Mouse (Mus musculus): ENCODE results near the gene Bax. TPM values are rescaled to one million over a fixed set of nuclear protein-coding genes. Genes with fewer than 3 reads are reported as not detected.

Bax gene
- polyA plus RNA-seq, 1 experiment from 2014 or later: 128 TPM

Other genes with a start within 250 kb of the Bax start
- gene Cd37, start 227.8 kb downstream of the Bax start, polyA plus RNA-seq (2014; fragmentation: Nextera tagmentation; extraction: Ambion mirVana): 1.1 and 2.5 TPM in 2 replicates
- gene Slc6a16, start 225.8 kb downstream of the Bax start, polyA plus RNA-seq (2014; fragmentation: Nextera tagmentation; extraction: Ambion mirVana): 0.14 and 0.32 TPM in 2 replicates
- not detected in 2 replicates for gene Slc6a21, start 189.4 kb downstream of the Bax start, polyA plus RNA-seq (2014; fragmentation: Nextera tagmentation; extraction: Ambion mirVana)
- 5.2 and 6.9 TPM in 2 replicates for gene Trpm4, start 133.1 kb downstream of the Bax start, polyA plus RNA-seq (2014; fragmentation: Nextera tagmentation; extraction: Ambion mirVana)
- 0.68 and 0.77 TPM in 2 replicates for gene Hrc, start 131.6 kb downstream of the Bax start, polyA plus RNA-seq (2014; fragmentation: Nextera tagmentation; extraction: Ambion mirVana)
- gene Ppfia3, start 99.9 kb downstream of the Bax start, polyA plus RNA-seq (2014; fragmentation: Nextera tagmentation; extraction: Ambion mirVana): 8.2 and 9.5 TPM in 2 replicates
- 0.92 and 1.7 TPM in 2 replicates for gene Lin7b, start 96.3 kb downstream of the Bax start, polyA plus RNA-seq (2014; fragmentation: Nextera tagmentation; extraction: Ambion mirVana)
- 76.5 and 114 TPM in 2 replicates for gene Snrnp70, start 71.2 kb downstream of the Bax start, polyA plus RNA-seq (2014; fragmentation: Nextera tagmentation; extraction: Ambion mirVana)
- 0.11 TPM in 1 of 2 replicates, not detected in the other for gene Kcna7, start 61.2 kb downstream of the Bax start, polyA plus RNA-seq (2014; fragmentation: Nextera tagmentation; extraction: Ambion mirVana)
- 0.99 and 1.2 TPM in 2 replicates for gene Ntf5, start 53.2 kb downstream of the Bax start, polyA plus RNA-seq (2014; fragmentation: Nextera tagmentation; extraction: Ambion mirVana)
- gene Lhb, start 46.1 kb downstream of the Bax start, polyA plus RNA-seq (2014; fragmentation: Nextera tagmentation; extraction: Ambion mirVana): 0.47 TPM in 1 of 2 replicates, not detected in the other
- gene Gys1, start 32.1 kb downstream of the Bax start, polyA plus RNA-seq (2014; fragmentation: Nextera tagmentation; extraction: Ambion mirVana): 29.2 and 30.6 TPM in 2 replicates
- gene Ruvbl2, start 28.8 kb downstream of the Bax start, polyA plus RNA-seq (2014; fragmentation: Nextera tagmentation; extraction: Ambion mirVana): 168 and 178 TPM in 2 replicates
- 5,748 and 5,943 TPM in 2 replicates for gene Ftl1, start 7.0 kb downstream of the Bax start, polyA plus RNA-seq (2014; fragmentation: Nextera tagmentation; extraction: Ambion mirVana)
- gene Tulp2, start 15.0 kb upstream of the Bax start, polyA plus RNA-seq (2014; fragmentation: Nextera tagmentation; extraction: Ambion mirVana): 0.40 and 0.54 TPM in 2 replicates
- not detected in 2 replicates for gene Gm45808, start 19.9 kb upstream of the Bax start, polyA plus RNA-seq (2014; fragmentation: Nextera tagmentation; extraction: Ambion mirVana)
- 2.9 and 4.1 TPM in 2 replicates for gene Dhdh, start 21.9 kb upstream of the Bax start, polyA plus RNA-seq (2014; fragmentation: Nextera tagmentation; extraction: Ambion mirVana)
- gene Nucb1, start 43.5 kb upstream of the Bax start, polyA plus RNA-seq (2014; fragmentation: Nextera tagmentation; extraction: Ambion mirVana): 88.6 and 92.7 TPM in 2 replicates
- gene Ppp1r15a, start 59.4 kb upstream of the Bax start, polyA plus RNA-seq (2014; fragmentation: Nextera tagmentation; extraction: Ambion mirVana): 15.1 and 15.7 TPM in 2 replicates
- gene Plekha4, start 59.4 kb upstream of the Bax start, polyA plus RNA-seq (2014; fragmentation: Nextera tagmentation; extraction: Ambion mirVana): 2.1 and 2.3 TPM in 2 replicates
- 0.45 and 0.46 TPM in 2 replicates for gene Hsd17b14, start 88.0 kb upstream of the Bax start, polyA plus RNA-seq (2014; fragmentation: Nextera tagmentation; extraction: Ambion mirVana)
- gene Bcat2, start 103.3 kb upstream of the Bax start, polyA plus RNA-seq (2014; fragmentation: Nextera tagmentation; extraction: Ambion mirVana): 26.6 and 31.4 TPM in 2 replicates
- gene Fgf21, start 148.6 kb upstream of the Bax start, polyA plus RNA-seq (2014; fragmentation: Nextera tagmentation; extraction: Ambion mirVana): not detected in 2 replicates
- not detected in 2 replicates for gene Fut1, start 150.4 kb upstream of the Bax start, polyA plus RNA-seq (2014; fragmentation: Nextera tagmentation; extraction: Ambion mirVana)
- gene Izumo1, start 154.9 kb upstream of the Bax start, polyA plus RNA-seq (2014; fragmentation: Nextera tagmentation; extraction: Ambion mirVana): 0.12 and 0.18 TPM in 2 replicates
- 4.9 and 5.1 TPM in 2 replicates for gene Rasip1, start 160.6 kb upstream of the Bax start, polyA plus RNA-seq (2014; fragmentation: Nextera tagmentation; extraction: Ambion mirVana)
- gene Mamstr, start 173.1 kb upstream of the Bax start, polyA plus RNA-seq (2014; fragmentation: Nextera tagmentation; extraction: Ambion mirVana): 1.7 and 2.1 TPM in 2 replicates
- gene Fut2, start 199.5 kb upstream of the Bax start, polyA plus RNA-seq (2014; fragmentation: Nextera tagmentation; extraction: Ambion mirVana): 0.06 and 0.27 TPM in 2 replicates
- gene Ntn5, start 217.1 kb upstream of the Bax start, polyA plus RNA-seq (2014; fragmentation: Nextera tagmentation; extraction: Ambion mirVana): 0.21 and 0.22 TPM in 2 replicates
- gene Sec1, start 227.5 kb upstream of the Bax start, polyA plus RNA-seq (2014; fragmentation: Nextera tagmentation; extraction: Ambion mirVana): 0.29 and 0.75 TPM in 2 replicates
- 8.8 and 9.9 TPM in 2 replicates for gene Car11, start 232.9 kb upstream of the Bax start, polyA plus RNA-seq (2014; fragmentation: Nextera tagmentation; extraction: Ambion mirVana)
- 2.2 and 2.8 TPM in 2 replicates for gene Dbp, start 238.2 kb upstream of the Bax start, polyA plus RNA-seq (2014; fragmentation: Nextera tagmentation; extraction: Ambion mirVana)
- gene Rpl18, start 248.6 kb upstream of the Bax start, polyA plus RNA-seq (2014; fragmentation: Nextera tagmentation; extraction: Ambion mirVana): 904 and 927 TPM in 2 replicates